Mouse (Mus musculus): Measurements from ENCODE around the gene Gemin6. TPM values are rescaled to one million over a fixed set of nuclear protein-coding genes. Genes with fewer than 3 reads are reported as not detected.
"Not testable (repeated sequence)": the region's sequence is repeated elsewhere in the genome, so short reads cannot be mapped to it uniquely, and the experiment has no call there.

Gene Gemin6
- total RNA-seq, 2 experiments from 2014 or later: 3.9 to 4.7 TPM

DNA sequence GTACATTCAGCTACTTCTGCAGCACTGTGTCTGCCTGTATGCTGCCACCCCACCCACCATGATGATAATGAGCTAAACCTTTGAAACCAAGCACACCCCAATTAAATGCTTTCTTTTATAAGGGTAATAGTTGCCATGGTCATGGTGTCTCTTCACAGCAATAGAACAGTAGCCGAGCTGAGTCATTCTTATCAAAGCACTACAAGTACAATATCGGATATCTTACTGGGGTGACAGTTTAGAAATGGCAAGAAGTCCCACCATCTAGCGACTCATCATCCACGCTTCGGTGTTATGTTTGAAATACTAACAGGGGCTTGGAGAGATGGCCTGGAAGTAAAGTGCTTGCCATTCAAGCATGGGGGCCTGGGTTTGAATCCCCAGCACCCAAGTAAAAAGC lies 9.6 kb downstream of the Gemin6 start:
- DNase-seq (ENCODE audit: low spot score in 2 of 2): no peak

DNA sequence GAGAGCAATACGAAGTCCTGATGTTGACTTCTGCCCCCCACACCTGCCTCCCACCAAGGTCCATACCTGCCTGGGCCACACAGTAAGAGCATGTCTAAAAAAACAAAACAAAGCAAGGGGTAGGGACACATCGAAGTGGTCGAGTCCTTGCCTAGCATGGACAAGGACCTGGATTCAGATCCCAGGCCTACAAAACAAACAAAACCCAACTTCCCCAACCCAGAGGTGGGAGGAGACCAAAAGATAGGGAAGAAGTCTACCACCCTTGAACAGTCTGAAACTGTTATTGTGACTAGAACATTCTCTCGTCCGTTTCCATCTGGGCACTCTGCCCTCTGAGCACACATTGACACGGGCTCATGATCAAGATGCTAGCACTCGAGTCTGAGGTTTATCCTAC lies 10.1 kb downstream of the Gemin6 start:
- no peak for DNase-seq (ENCODE audit: low spot score in 2 of 2)

- DNase-seq (ENCODE audit: low spot score in 2 of 2): no peak
These were observed 11.2 kb downstream of the Gemin6 start for GRCm38 (mm10) chr17:80235477-80235876.

- no peak for DNase-seq (ENCODE audit: low spot score in 2 of 2)
These were observed 12.6 kb downstream of the Gemin6 start for GRCm38 (mm10) chr17:80236805-80237204.

DNA sequence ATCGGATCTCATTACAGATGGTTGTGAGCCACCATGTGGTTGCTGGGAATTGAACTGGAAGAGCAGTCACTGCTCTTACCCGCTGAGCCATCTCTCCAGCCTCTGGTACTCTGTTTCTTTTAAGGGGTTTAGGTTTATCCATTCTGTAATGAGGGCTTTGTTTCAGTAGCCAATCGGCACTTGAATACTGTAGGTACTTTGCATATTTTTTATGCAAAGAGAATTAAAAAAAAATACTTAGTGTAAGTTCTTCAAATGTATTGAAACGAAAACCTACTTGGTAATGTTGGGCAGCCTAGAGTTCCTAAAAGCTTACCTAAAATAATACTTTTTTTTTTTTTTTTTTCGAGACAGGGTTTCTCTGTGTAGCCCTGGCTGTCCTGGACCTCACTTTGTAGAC lies 13.2 kb downstream of the Gemin6 start:
- DNase-seq (ENCODE audit: low spot score in 2 of 2): no peak

DNA sequence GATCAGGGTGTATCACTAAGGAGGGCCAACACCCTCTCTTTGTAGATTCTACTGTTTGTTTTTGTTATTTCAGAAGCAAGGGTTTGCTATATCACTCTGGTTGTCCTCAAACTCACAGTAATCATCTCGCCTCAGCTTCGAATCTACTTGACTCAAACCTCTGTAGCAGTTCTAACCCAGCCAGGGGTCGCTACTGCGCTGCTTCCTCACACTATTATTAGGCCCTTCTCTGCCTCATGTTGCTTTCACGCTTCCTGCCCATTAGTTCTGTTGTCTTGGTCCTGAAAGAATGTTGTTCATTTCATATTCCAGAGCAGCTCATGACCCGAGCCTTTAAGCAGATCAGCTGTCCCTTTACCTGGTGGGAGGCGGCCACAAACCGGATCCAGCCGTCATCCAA lies 17.4 kb downstream of the Gemin6 start:
- no peak for DNase-seq (ENCODE audit: low spot score in 2 of 2)

GRCm38 (mm10) chr17:80243116-80243515 lies 18.9 kb downstream of the Gemin6 start:
- no peak for DNase-seq (ENCODE audit: low spot score in 2 of 2)

GRCm38 (mm10) chr17:80252757-80253525 lies 28.7 kb downstream of the Gemin6 start:
- DNase-seq (ENCODE audit: low spot score in 2 of 2): no peak

GRCm38 (mm10) chr17:80254421-80254820 lies 30.2 kb downstream of the Gemin6 start:
- no peak for DNase-seq (ENCODE audit: low spot score in 2 of 2)

DNA sequence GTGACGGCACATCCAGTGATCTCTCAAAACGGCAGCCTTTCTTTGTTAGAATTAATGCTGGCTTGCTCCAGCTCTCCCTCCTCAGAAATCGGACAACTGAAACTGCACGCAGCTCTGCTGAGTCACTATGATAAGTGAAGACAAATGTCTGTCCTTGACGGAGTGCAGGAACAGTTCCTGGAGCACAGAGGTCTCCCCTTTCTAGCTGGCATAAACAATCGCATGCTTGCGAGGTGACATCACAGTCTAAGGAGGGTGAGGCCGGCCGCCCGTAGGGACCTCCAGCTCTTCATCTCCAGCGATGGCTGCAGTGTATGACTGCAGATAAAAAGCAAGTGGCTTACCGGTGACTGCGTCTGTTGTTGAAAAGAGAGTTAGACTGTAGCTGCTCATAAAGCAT lies 31.0 kb downstream of the Gemin6 start:
- no peak for DNase-seq (ENCODE audit: low spot score in 2 of 2)

DNA sequence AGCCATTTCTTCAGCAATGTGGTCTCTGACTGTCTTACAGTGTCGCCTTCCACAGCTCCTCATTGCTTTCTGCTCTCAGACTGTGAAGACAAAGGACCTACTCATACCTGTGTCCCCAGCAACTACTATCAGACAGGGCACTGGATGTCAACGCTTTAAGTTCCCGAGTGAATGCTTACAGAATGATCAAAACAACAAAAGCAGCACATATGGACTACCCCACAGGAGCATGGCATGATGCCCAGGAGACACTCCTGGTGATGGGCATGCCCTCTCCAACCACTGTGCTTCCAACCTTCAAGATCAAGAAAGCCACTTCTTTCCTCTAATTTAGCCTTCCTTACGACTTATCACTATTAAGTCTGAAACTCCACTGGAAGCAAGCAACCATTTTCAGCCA lies 42.8 kb downstream of the Gemin6 start:
- no peak for DNase-seq (ENCODE audit: low spot score in 2 of 2)

DNA sequence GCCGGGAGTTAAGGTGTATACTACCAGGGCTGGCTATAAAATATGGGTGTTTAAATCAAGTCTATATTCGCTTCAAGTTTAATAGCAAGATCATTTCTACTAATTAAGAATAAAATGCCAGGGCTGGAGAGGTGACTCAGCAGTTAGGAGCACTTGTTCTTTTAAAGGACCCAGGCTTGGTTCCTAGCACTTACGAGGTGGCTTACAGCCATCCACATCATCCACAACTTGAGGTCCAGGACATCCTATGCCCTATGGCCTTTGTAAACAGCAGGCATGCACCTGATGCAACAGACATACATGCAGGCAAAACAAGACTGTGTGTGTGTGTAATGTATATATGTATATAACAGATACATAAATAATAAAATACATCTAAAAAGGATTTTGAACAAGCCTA lies 43.9 kb downstream of the Gemin6 start:
- DNase-seq (ENCODE audit: low spot score in 2 of 2): no peak

DNA sequence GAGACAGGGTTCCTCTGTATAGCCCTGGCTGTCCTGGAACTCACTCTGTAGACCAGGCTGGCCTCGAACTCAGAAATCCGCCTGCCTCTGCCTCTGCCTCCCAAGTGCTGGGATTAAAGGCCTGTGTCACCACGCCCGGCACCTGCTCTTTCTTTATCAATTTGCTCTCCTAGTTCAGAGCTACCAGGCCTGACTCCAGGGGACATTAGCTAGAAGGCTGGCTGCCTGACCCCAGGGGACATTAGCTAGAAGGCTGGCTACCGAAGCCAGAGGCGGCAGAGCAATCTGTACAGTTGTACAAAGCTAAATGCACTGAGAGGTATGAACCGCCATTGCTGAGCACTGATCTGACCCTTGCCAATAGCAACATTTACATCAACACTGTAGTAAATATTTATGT lies 46.4 kb downstream of the Gemin6 start:
- not testable (repeated sequence) for DNase-seq (ENCODE audit: low spot score in 2 of 2)

Other genes starting within 250 kb of the Gemin6 start
- gene Hnrnpll, start 162.1 kb upstream of the Gemin6 start, total RNA-seq (2021): 10 to 100 TPM; 59.5 to 65.4 TPM
- gene Galm, start 97.0 kb upstream of the Gemin6 start, total RNA-seq (2021): 1 to 10 TPM; 4.0 to 5.0 TPM
- 100 to 1,000 TPM; 109 to 120 TPM for gene Srsf7, start 17.1 kb upstream of the Gemin6 start, total RNA-seq (2021)
- under 1 TPM; 0.19 to 0.41 TPM for gene Ttc39d, start 17.0 kb upstream of the Gemin6 start, total RNA-seq (2021)
- 10 to 100 TPM; 17.2 to 19.0 TPM for gene Morn2, start 65.8 kb downstream of the Gemin6 start, total RNA-seq (2021)
- 10 to 100 TPM; 38.2 to 41.7 TPM for gene Dhx57, start 66.0 kb downstream of the Gemin6 start, total RNA-seq (2021)
- gene Arhgef33, start 83.0 kb downstream of the Gemin6 start, total RNA-seq (2021): 1 to 10 TPM; 1.7 to 2.4 TPM
- gene Gm10190, start 149.1 kb downstream of the Gemin6 start, total RNA-seq (2021): 1 to 10 TPM; 1.3 to 2.1 TPM